Mouse (Mus musculus) limb, embryonic 10.5 days (tissue): ENCODE data around the gene Lmtk3. TPM values are rescaled to one million over a fixed set of nuclear protein-coding genes. Genes with fewer than 3 reads are reported as not detected.

Experiments used
- DNase-seq: peaks from one replicate; pipeline ENCODE4 v3.0.0-alpha.2; 2017; ENCODE audit warnings: low spot score
- H3K27ac ChIP-seq: fragments of 300-500 bp; sonication (generic); 2 replicates; pipeline ENCODE4 v1.5.1; 2016; ENCODE audit warnings: mild to moderate bottlenecking
- H3K27me3 ChIP-seq: fragments of 300-500 bp; sonication (generic); 2 replicates; pipeline ENCODE4 v1.6.1; 2016; ENCODE audit warnings: low read depth, mild to moderate bottlenecking; ENCODE audit not compliant: poor library complexity, severe bottlenecking
- H3K36me3 ChIP-seq: fragments of 300-500 bp; sonication (generic); 2 replicates; pipeline ENCODE4 v1.6.1; 2016; ENCODE audit warnings: mild to moderate bottlenecking, moderate library complexity
- H3K4me1 ChIP-seq: fragments of 300-500 bp; sonication (generic); 2 replicates; pipeline ENCODE4 v1.6.1; 2016
- H3K4me3 ChIP-seq: fragments of 300-500 bp; sonication (generic); 2 replicates; pipeline ENCODE4 v1.5.1; 2016; ENCODE audit warnings: mild to moderate bottlenecking, moderate library complexity
- H3K9me3 ChIP-seq: fragments of 300-500 bp; sonication (generic); replicated peaks from 2 replicates; pipeline ENCODE4 v1.6.1; 2016; ENCODE audit warnings: mild to moderate bottlenecking
- WGBS: fragments of 180-500 bp; shearing (Covaris S2); methylation state at CpG from one replicate; pipeline ENCODE4 v1.1.7; 2016; 5-methylcytosine and 5-hydroxymethylcytosine counted together
- polyA plus RNA-seq: library from polyadenylated mRNA; unstranded; fragments of >200 nt; fragmentation: Nextera tagmentation; extraction: Ambion mirVana; gene quantifications from 2 replicates; pipeline ENCODE4 v1.2.1, GENCODE M21; 2016

Gene Lmtk3
- polyA plus RNA-seq, 1 experiment from 2014 or later: 3.2 TPM

GRCm38 (mm10) chr7:45759400-45759799 lies 24.1 kb upstream of the Lmtk3 start:
- peaks cover 13% of the 10 kb centered on the region for H3K4me1 ChIP-seq
- WGBS: 8% methylated on average over 27 of the region's 27 CpGs
- H3K4me3 ChIP-seq: peak overlapping the region; percentile 47
- H3K36me3 ChIP-seq: no peaks in the 10 kb centered on the region
- H3K27ac ChIP-seq: peak overlapping the region; percentile 70
- no peaks in the 10 kb centered on the region for H3K9me3 ChIP-seq
- H3K27me3 ChIP-seq: peaks cover 36% of the 10 kb centered on the region
- DNase-seq: peak; percentile 55

- no peak overlapping the region for H3K4me3 ChIP-seq
- H3K4me1 ChIP-seq: peaks cover 13% of the 10 kb centered on the region
- no peaks in the 10 kb centered on the region for H3K36me3 ChIP-seq
- 70% methylated on average over 5 of the region's 5 CpGs for WGBS
- H3K27ac ChIP-seq: no peak overlapping the region
- H3K9me3 ChIP-seq: no peaks in the 10 kb centered on the region
- H3K27me3 ChIP-seq: peaks cover 36% of the 10 kb centered on the region
- no peak for DNase-seq
Measured at GRCm38 (mm10) chr7:45760151-45760550, 23.4 kb upstream of the Lmtk3 start.

- Histone ChIP-seq H3K4me1 (no peaks in the 10 kb centered on the region), H3K36me3 (no peaks in the 10 kb centered on the region), H3K4me3 (no peak overlapping the region), H3K9me3 (no peaks in the 10 kb centered on the region), H3K27ac (peak overlapping the region; percentile 50; the same call in 1 of the 2 replicates), H3K27me3 (no peaks in the 10 kb centered on the region)
- WGBS: 64% methylated on average over 8 of the region's 8 CpGs
- no peak for DNase-seq
Measured at GRCm38 (mm10) chr7:45765995-45766394, 17.5 kb upstream of the Lmtk3 start.

GRCm38 (mm10) chr7:45766764-45767163 lies 16.8 kb upstream of the Lmtk3 start:
- Histone ChIP-seq H3K4me3 (no peak overlapping the region), H3K9me3 (no peaks in the 10 kb centered on the region), H3K27me3 (no peaks in the 10 kb centered on the region), H3K36me3 (no peaks in the 10 kb centered on the region), H3K27ac (no peak overlapping the region), H3K4me1 (no peaks in the 10 kb centered on the region)
- 41% methylated on average over 8 of the region's 8 CpGs for WGBS
- no peak for DNase-seq

- H3K27ac ChIP-seq: no peak overlapping the region
- 91% methylated on average over 6 of the region's 6 CpGs for WGBS
- H3K36me3 ChIP-seq: no peaks in the 10 kb centered on the region
- DNase-seq: no peak
- H3K27me3 ChIP-seq: no peaks in the 10 kb centered on the region
- no peaks in the 10 kb centered on the region for H3K4me1 ChIP-seq
- no peak overlapping the region for H3K4me3 ChIP-seq
- no peaks in the 10 kb centered on the region for H3K9me3 ChIP-seq
Measured at GRCm38 (mm10) chr7:45767500-45767899, 16.0 kb upstream of the Lmtk3 start.

GRCm38 (mm10) chr7:45770427-45771082 lies 13.0 kb upstream of the Lmtk3 start:
- H3K9me3 ChIP-seq: no peaks in the 10 kb centered on the region
- WGBS: 73% methylated on average over 8 of the region's 8 CpGs

GRCm38 (mm10) chr7:45771101-45771500 lies 12.4 kb upstream of the Lmtk3 start:
- Histone ChIP-seq H3K36me3 (no peaks in the 10 kb centered on the region), H3K9me3 (no peaks in the 10 kb centered on the region), H3K4me1 (no peaks in the 10 kb centered on the region), H3K4me3 (no peak overlapping the region), H3K27me3 (no peaks in the 10 kb centered on the region), H3K27ac (no peak overlapping the region)
- no peak for DNase-seq
- WGBS: 70% methylated on average over 4 of the region's 4 CpGs

More at GRCm38 (mm10) chr7:45770427-45771082, 13.0 kb upstream of the Lmtk3 start:
- H3K4me3 ChIP-seq: no peak overlapping the region
- no peaks in the 10 kb centered on the region for H3K36me3 ChIP-seq
- no peak overlapping the region for H3K27ac ChIP-seq
- no peaks in the 10 kb centered on the region for H3K4me1 ChIP-seq
- no peaks in the 10 kb centered on the region for H3K27me3 ChIP-seq
- DNase-seq: no peak

DNA sequence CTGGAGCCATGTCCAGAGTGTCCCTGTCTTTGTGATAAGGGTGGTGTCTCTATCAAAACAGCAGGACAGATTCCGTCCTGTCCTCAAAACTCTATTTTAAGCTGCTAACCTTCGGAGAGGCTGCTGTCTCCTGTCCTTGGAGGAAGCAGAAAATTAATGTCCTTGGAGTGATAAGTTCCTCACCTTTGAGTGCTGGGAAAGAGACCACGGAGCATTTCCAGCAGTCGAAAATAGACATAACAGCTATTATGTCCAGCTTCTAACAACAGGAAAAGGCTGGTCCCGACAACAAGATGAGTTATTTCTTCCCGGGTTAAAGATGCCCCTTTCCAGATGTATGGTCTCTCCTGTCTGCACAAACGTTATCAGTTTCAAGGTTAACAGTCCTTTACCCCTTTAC lies 8.3 kb upstream of the Lmtk3 start:
- 80% methylated on average over 7 of the region's 7 CpGs for WGBS
- H3K4me1 ChIP-seq: peaks cover 10% of the 10 kb centered on the region; the same call in 1 of the 2 replicates
- no peak overlapping the region for H3K27ac ChIP-seq
- H3K27me3 ChIP-seq: peaks cover 14% of the 10 kb centered on the region
- no peaks in the 10 kb centered on the region for H3K9me3 ChIP-seq
- no peaks in the 10 kb centered on the region for H3K36me3 ChIP-seq
- DNase-seq: no peak
- H3K4me3 ChIP-seq: no peak overlapping the region

GRCm38 (mm10) chr7:45779081-45779641 lies 4.4 kb upstream of the Lmtk3 start:
- no peak overlapping the region for H3K27ac ChIP-seq
- WGBS: 29% methylated on average over 22 of the region's 22 CpGs
- H3K4me1 ChIP-seq: peaks cover 19% of the 10 kb centered on the region
- peak overlapping the region; percentile 11; the same call in 1 of the 2 replicates for H3K4me3 ChIP-seq
- H3K9me3 ChIP-seq: no peaks in the 10 kb centered on the region
- H3K36me3 ChIP-seq: no peaks in the 10 kb centered on the region
- no peak for DNase-seq
- H3K27me3 ChIP-seq: peaks cover 27% of the 10 kb centered on the region

- no peak for DNase-seq
- Histone ChIP-seq H3K4me3 (no peak overlapping the region), H3K36me3 (peaks cover 1% of the 10 kb centered on the region; the same call in 1 of the 2 replicates), H3K27me3 (peaks cover 38% of the 10 kb centered on the region), H3K9me3 (no peaks in the 10 kb centered on the region), H3K4me1 (peaks cover 48% of the 10 kb centered on the region), H3K27ac (no peak overlapping the region)
- 78% methylated on average over 4 of the region's 4 CpGs for WGBS
Measured at GRCm38 (mm10) chr7:45782271-45782670, 1.3 kb upstream of the Lmtk3 start.

- no peaks in the 10 kb centered on the region for H3K9me3 ChIP-seq
- peaks cover 26% of the 10 kb centered on the region for H3K27me3 ChIP-seq
- peak within 1 kb of the TSS; percentile 91 for H3K27ac ChIP-seq
- H3K4me3 ChIP-seq: peak within 1 kb of the TSS; percentile 95
- peak; percentile 92 for DNase-seq
- H3K4me1 ChIP-seq: peaks cover 44% of the 10 kb centered on the region
- WGBS: 28% methylated on average over 20 of the region's 20 CpGs
- H3K36me3 ChIP-seq: peaks cover 26% of the 10 kb centered on the region
Measured at GRCm38 (mm10) chr7:45784524-45785372, 1.2 kb downstream of the Lmtk3 start, which contains the start of gene Sult2b1. Sult2b1 (minus strand) TSS chr7:45784669.

- H3K4me3 ChIP-seq: peak overlapping the region; percentile 95
- H3K36me3 ChIP-seq: peaks cover 34% of the 10 kb centered on the region
- H3K27ac ChIP-seq: peak overlapping the region; percentile 91
- under 1% methylated on average over 40 of the region's 42 CpGs for WGBS
- DNase-seq: no peak
- H3K4me1 ChIP-seq: peaks cover 44% of the 10 kb centered on the region
- H3K9me3 ChIP-seq: no peaks in the 10 kb centered on the region
- peaks cover 24% of the 10 kb centered on the region for H3K27me3 ChIP-seq
Measured at GRCm38 (mm10) chr7:45785388-45786135, 2.0 kb downstream of the Lmtk3 start.
